Mouse (Mus musculus) lung, postnatal 0 days (tissue): ENCODE data around the gene Shb.

Experiments
- CTCF ChIP-seq: IDR thresholded peaks from 2 replicates; pipeline ENCODE4 v1.5.1; 2016; ENCODE audit warnings: antibody characterized with exemption, mild to moderate bottlenecking
- EP300 ChIP-seq: IDR thresholded peaks from 2 replicates; pipeline ENCODE4 v1.6.1; 2016; ENCODE audit warnings: antibody characterized with exemption, mild to moderate bottlenecking, control low read depth

- TF ChIP-seq CTCF (no peak), EP300 (no peak)
These were observed 46.5 kb upstream of the Shb start for GRCm38 (mm10) chr4:45578554-45579370.
